Mouse (Mus musculus) ES-E14 (cell line): ENCODE results near the gene Pde8a. TPM values are rescaled to one million over a fixed set of nuclear protein-coding genes. Genes with fewer than 3 reads are reported as not detected.
A peak's percentile ranks its signal among the peaks of the same experiment; 100 is the strongest.

ENCODE experiments used
- DNase-seq: peaks from one replicate; pipeline ENCODE4 v3.0.0-alpha.2; 2013; ENCODE audit warnings: low read depth, low spot score
- H3K27ac ChIP-seq: 2 replicates; pipeline ENCODE4 v1.5.1; 2012; ENCODE audit warnings: low read depth, mild to moderate bottlenecking, low read length, moderate library complexity, mixed read lengths; ENCODE audit not compliant: poor library complexity, insufficient read depth, severe bottlenecking
- H3K36me3 ChIP-seq: 2 replicates; pipeline ENCODE4 v1.6.1; 2012; ENCODE audit warnings: mild to moderate bottlenecking, low read length, moderate library complexity, mixed read lengths; ENCODE audit not compliant: control insufficient read depth, poor library complexity, insufficient read depth, severe bottlenecking
- H3K4me1 ChIP-seq, 2 experiments: fragments of 150-350 bp in 1 of 2; sonication (generic) in 1 of 2; 2 replicates each; pipeline ENCODE4 v1.6.1; 2012; ENCODE audit warnings: low read length in 2 of 2, mild to moderate bottlenecking in 1 of 2, mixed read lengths in 1 of 2; ENCODE audit not compliant: control insufficient read depth in 2 of 2, insufficient read depth in 2 of 2, poor library complexity in 1 of 2
- H3K4me3 ChIP-seq, 2 experiments: fragments of 150-350 bp in 1 of 2; sonication (generic) in 1 of 2; 2 replicates each; pipeline ENCODE4 v1.5.1; 2012; ENCODE audit warnings: low read length in 2 of 2, low read depth in 1 of 2, mild to moderate bottlenecking in 1 of 2, mixed read lengths in 1 of 2; ENCODE audit not compliant: insufficient read depth in 1 of 2, poor library complexity in 1 of 2, severe bottlenecking in 1 of 2
- H3K9ac ChIP-seq: 2 replicates; pipeline ENCODE4 v1.6.1; 2012; ENCODE audit warnings: low read depth, mild to moderate bottlenecking, low read length, mixed read lengths; ENCODE audit not compliant: poor library complexity, insufficient read depth, severe bottlenecking
- H3K9me3 ChIP-seq: fragments of 150-350 bp; sonication (generic); 2 replicates; pipeline ENCODE4 v1.6.1; 2012; ENCODE audit warnings: low read depth, mild to moderate bottlenecking, low read length; ENCODE audit not compliant: control insufficient read depth, insufficient read depth
- CHD2 ChIP-seq: IDR thresholded peaks from 2 replicates; pipeline ENCODE4 v1.6.1; 2014; ENCODE audit warnings: mild to moderate bottlenecking, low read depth, low read length, inconsistent platforms
- HCFC1 ChIP-seq: IDR thresholded peaks from 2 replicates; pipeline ENCODE4 v1.6.1; 2012; ENCODE audit warnings: low read length, inconsistent platforms, borderline replicate concordance; ENCODE audit not compliant: insufficient read depth
- MAFK ChIP-seq: IDR thresholded peaks from 2 replicates; pipeline ENCODE4 v1.6.1; 2014; ENCODE audit warnings: mild to moderate bottlenecking, low read depth, low read length, inconsistent platforms; ENCODE audit not compliant: insufficient read depth
- ZC3H11A ChIP-seq: IDR thresholded peaks from 2 replicates; pipeline ENCODE4 v1.6.1; 2012; ENCODE audit warnings: low read depth, mild to moderate bottlenecking, inconsistent platforms, low read length, borderline replicate concordance
- ZNF384 ChIP-seq: IDR thresholded peaks from 2 replicates; pipeline ENCODE4 v1.6.1; 2012; ENCODE audit warnings: low read depth, low read length, inconsistent platforms
- in situ Hi-C, 2 experiments: fragments of 600-800 bp; cut with MboI; formaldehyde crosslinking; loops; one replicate each; pipeline ENCODE4 v1.15.1; 2025; ENCODE audit warnings: low sequenced_read_pairs in 2 of 2, inconsistent platforms in 1 of 2; ENCODE audit not compliant: unreplicated experiment in 2 of 2
- total RNA-seq: library from RNA; depleted of rRNA; stranded (reverse); fragments of 300-350 nt; gene quantifications from 2 replicates; pipeline ENCODE4 v1.2.3, GENCODE M21; 2012; rRNA removed

Gene Pde8a
- total RNA-seq, 1 experiment, result 2.2 TPM

DNA sequence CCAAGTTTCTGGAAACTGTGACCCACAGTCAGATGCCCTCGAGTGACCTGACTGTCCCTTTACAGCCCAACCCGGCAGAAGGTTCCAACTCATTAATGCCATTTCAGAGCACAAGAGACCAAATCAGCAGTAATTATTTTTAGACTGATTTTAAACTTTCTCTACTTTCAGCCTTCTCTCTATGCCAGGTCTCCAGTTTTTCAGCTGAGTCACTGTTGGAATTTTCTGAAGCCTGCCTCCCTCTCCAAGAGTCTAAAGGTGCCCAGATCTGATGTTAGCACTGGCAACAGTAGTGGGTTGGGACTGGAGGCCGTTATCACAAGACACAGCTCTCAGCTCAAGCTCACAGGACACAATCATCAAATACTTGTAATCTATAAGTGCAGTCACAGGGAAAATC, 154.6 kb downstream of the Pde8a start:
- no peak for DNase-seq
- H3K36me3 ChIP-seq, result no peaks in the 10 kb centered on the region
- no peak for TF ChIP-seq MAFK
- TF ChIP-seq ZC3H11A, result no peak
- TF ChIP-seq CHD2, result no peak
- TF ChIP-seq HCFC1, result no peak
- no peak for TF ChIP-seq ZNF384
- no peak overlapping the region for H3K27ac ChIP-seq
- H3K4me3 ChIP-seq, result no peak overlapping the region
- in situ Hi-C loops, result no loop called here
- peaks cover 0 to 9% of the 10 kb centered on the region in 2 experiments; a peak in 1 of 4 replicates for H3K4me1 ChIP-seq
- no peaks in the 10 kb centered on the region for H3K9me3 ChIP-seq
- no peak overlapping the region for H3K9ac ChIP-seq

DNA sequence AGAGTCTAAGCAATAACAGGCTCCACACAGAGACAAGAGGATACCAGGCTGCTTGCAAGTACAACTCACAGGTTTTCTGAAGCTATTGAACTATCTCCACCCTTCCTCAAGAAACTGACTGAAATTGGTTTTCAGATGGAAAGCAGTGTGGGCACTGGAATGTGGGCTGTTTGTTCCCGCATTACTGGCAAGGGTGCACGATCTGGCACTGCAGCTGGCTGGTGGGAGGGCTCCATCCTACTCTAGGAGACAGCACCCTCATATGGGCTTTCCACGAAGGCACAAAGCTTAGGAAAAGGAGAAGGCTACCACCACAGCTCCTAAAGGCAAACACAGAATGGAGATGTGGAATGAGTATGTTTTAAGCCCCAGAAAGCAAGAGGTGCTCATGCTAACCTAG, 156.3 kb downstream of the Pde8a start:
- no peaks in the 10 kb centered on the region for H3K9me3 ChIP-seq
- in situ Hi-C loops, result no loop called here
- DNase-seq, result no peak
- no peaks in the 10 kb centered on the region for H3K36me3 ChIP-seq
- no peak for TF ChIP-seq HCFC1
- no peak for TF ChIP-seq MAFK
- no peak for TF ChIP-seq CHD2
- no peak for TF ChIP-seq ZNF384
- no peak for TF ChIP-seq ZC3H11A
- H3K27ac ChIP-seq, result no peak overlapping the region
- no peak overlapping the region for H3K4me3 ChIP-seq
- H3K4me1 ChIP-seq, result peaks cover 0 to 9% of the 10 kb centered on the region in 2 experiments; a peak in 1 of 4 replicates
- H3K9ac ChIP-seq, result no peak overlapping the region

DNA sequence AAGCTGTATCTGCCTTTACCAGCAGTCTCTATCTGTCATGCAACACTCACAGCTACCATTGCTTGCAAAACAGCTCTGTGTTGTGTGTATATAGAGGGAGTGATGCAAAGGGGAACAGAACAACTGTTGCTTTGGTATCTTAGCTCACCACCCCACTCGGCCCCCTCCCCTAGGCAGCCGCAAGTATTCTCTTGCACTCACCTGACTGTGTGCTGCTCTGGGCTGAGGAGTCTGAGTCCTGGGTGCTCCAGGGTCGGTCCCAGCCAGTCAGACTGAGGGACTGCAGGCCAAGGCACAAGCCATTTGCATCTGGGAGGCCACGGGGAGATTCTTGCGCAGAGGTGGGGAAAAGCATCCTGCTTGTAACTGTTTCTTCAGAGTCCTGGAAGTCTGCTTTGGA, 158.4 kb downstream of the Pde8a start:
- in situ Hi-C loops, result no loop called here
- Histone ChIP-seq H3K36me3 (no peaks in the 10 kb centered on the region), H3K4me1 (peaks cover 0 to 9% of the 10 kb centered on the region in 2 experiments; a peak in 1 of 4 replicates), H3K9me3 (no peaks in the 10 kb centered on the region), H3K9ac (no peak overlapping the region), H3K4me3 (no peak overlapping the region), H3K27ac (no peak overlapping the region)
- TF ChIP-seq CHD2 (no peak), ZNF384 (no peak), MAFK (no peak), HCFC1 (no peak), ZC3H11A (no peak)
- DNase-seq, result no peak

DNA sequence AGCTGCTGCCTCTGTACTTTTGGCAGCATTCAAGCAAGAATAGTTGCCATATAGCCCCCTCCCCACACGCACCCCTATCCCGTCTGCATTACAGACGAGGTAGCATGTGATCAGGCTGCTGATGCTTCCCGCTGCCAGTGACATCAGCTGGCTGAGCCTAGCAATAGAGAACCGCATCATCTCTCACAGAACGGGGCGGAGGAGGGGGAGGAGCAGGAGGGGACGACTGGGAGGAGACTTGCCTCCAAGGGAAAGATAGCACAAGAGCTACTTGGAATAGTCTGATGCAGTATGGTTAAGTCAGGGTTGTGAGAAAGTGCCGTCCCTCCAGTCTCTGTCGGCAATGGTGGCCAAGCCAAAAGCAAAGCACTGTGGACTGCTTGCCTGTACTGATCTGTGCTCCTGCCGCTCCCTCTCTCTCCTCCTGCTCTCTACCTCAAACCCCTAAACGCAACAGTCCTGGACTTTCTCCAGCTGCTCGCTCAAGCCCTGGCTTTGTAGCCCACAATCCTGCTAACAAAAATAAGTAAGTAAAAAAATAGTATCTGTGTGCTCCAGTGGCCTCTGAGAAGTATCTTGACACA, 159.0 kb downstream of the Pde8a start:
- Histone ChIP-seq H3K27ac (no peak overlapping the region), H3K4me3 (no peak overlapping the region), H3K9me3 (no peaks in the 10 kb centered on the region), H3K4me1 (peaks cover 0 to 9% of the 10 kb centered on the region in 2 experiments; a peak in 1 of 4 replicates), H3K9ac (no peak overlapping the region), H3K36me3 (no peaks in the 10 kb centered on the region)
- TF ChIP-seq CHD2 (no peak), HCFC1 (no peak), ZC3H11A (no peak), MAFK (no peak), ZNF384 (no peak)
- in situ Hi-C loops, result no loop called here
- DNase-seq, result peak; percentile 42

DNA sequence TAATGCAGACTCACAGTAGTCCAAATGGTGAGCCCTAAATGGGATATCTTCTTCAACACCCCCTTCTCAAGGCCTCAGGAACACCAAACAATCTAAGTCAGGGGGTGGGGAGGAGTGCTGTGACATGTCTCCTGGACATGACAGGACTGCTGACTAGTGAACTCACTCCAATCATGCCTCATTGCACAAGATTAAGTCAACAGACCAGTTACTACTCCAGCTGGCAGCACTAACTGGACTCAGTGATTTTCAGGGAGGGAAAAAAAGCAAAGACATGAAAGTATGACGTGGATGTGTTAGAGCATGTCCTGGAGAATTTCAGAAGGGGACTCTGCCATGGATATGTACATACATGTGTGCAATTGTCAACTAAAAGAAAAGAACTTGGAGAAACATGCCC, 166.0 kb downstream of the Pde8a start:
- in situ Hi-C loops, result no loop called here
- Histone ChIP-seq H3K9ac (no peak overlapping the region), H3K4me3 (no peak overlapping the region), H3K9me3 (no peaks in the 10 kb centered on the region), H3K4me1 (no peaks in the 10 kb centered on the region), H3K36me3 (no peaks in the 10 kb centered on the region), H3K27ac (no peak overlapping the region)
- no peak for TF ChIP-seq ZC3H11A
- TF ChIP-seq HCFC1, result no peak
- no peak for TF ChIP-seq ZNF384
- TF ChIP-seq CHD2, result no peak
- TF ChIP-seq MAFK, result no peak
- no peak for DNase-seq

Other genes with a start within 250 kb of the Pde8a start
- gene Zfp592, start 219.9 kb upstream of the Pde8a start, total RNA-seq, result 6.3 and 8.2 TPM in 2 replicates
- gene Alpk3, start 156.0 kb upstream of the Pde8a start, total RNA-seq, result 3.3 and 9.4 TPM in 2 replicates
- 44.8 and 69.2 TPM in 2 replicates for gene Slc28a1, start 98.8 kb upstream of the Pde8a start, total RNA-seq
- 3,128 and 3,434 TPM in 2 replicates for gene Rps17, start 131.7 kb downstream of the Pde8a start, total RNA-seq
- 2.3 and 5.8 TPM in 2 replicates for gene Cpeb1, start 241.9 kb downstream of the Pde8a start, total RNA-seq